Mouse (Mus musculus) left cerebral cortex, adult 8-10 months (tissue): Measurements from ENCODE around the gene R3hdm4. TPM values are rescaled to one million over a fixed set of nuclear protein-coding genes. Genes with fewer than 3 reads are reported as not detected.
A peak's percentile ranks its signal among the peaks of the same experiment; 100 is the strongest.
"Not testable (repeated sequence)": the region's sequence is repeated elsewhere in the genome, so short reads cannot be mapped to it uniquely, and the experiment has no call there.

ENCODE experiments used
- DNase-seq, 2 experiments: peaks; one replicate each; pipeline ENCODE4 v3.0.0; 2022; ENCODE audit warnings: low spot score in 2 of 2
- total RNA-seq, 4 experiments: library from RNA; stranded (reverse); gene quantifications; 2 replicates each; pipeline ENCODE4 v1.2.4; 2022

Gene R3hdm4
- total RNA-seq: 100 to 1,000 TPM; 312 to 357 (median 346) TPM

GRCm38 (mm10) chr10:79920958-79921535 is at the start of gene R3hdm4:
R3hdm4 (minus strand) TSS chr10:79921208.
- DNase-seq: no peak

- DNase-seq: no peak
Observed at GRCm38 (mm10) chr10:79970415-79971182, 49.6 kb upstream of the R3hdm4 start, which contains the start of gene Grin3b. Grin3b (plus strand) TSS chr10:79970715.

- DNase-seq: no peak
Observed at GRCm38 (mm10) chr10:79969124-79969568, 48.1 kb upstream of the R3hdm4 start.

- DNase-seq: no peak
Observed at GRCm38 (mm10) chr10:79968181-79968580, 47.2 kb upstream of the R3hdm4 start.

GRCm38 (mm10) chr10:79966886-79967400 is 45.9 kb upstream of the R3hdm4 start:
- no peak for DNase-seq

- DNase-seq: no peak
Observed at GRCm38 (mm10) chr10:79965325-79965724, 44.3 kb upstream of the R3hdm4 start.

- DNase-seq: no peak
Observed at GRCm38 (mm10) chr10:79964727-79965126, 43.7 kb upstream of the R3hdm4 start.

GRCm38 (mm10) chr10:79960671-79961294 is 39.8 kb upstream of the R3hdm4 start:
- DNase-seq: no peak

GRCm38 (mm10) chr10:79959847-79960601 is 39.0 kb upstream of the R3hdm4 start, which contains the start of gene Wdr18:
Wdr18 (plus strand) TSS chr10:79960152.
- peak; percentile 99 for DNase-seq

GRCm38 (mm10) chr10:79959412-79959811 is 38.4 kb upstream of the R3hdm4 start:
- DNase-seq: not testable (repeated sequence)

GRCm38 (mm10) chr10:79958140-79958816 is 37.3 kb upstream of the R3hdm4 start:
- DNase-seq: peak in 1 of 2 experiments; percentile 70

GRCm38 (mm10) chr10:79956643-79957154 is 35.7 kb upstream of the R3hdm4 start:
- no peak for DNase-seq

GRCm38 (mm10) chr10:79955691-79956090 is 34.7 kb upstream of the R3hdm4 start:
- DNase-seq: no peak

- DNase-seq: no peak
Observed at GRCm38 (mm10) chr10:79953946-79954345, 32.9 kb upstream of the R3hdm4 start.

GRCm38 (mm10) chr10:79950661-79951060 is 29.7 kb upstream of the R3hdm4 start:
- no peak for DNase-seq

GRCm38 (mm10) chr10:79949873-79950272 is 28.9 kb upstream of the R3hdm4 start:
- DNase-seq: no peak

GRCm38 (mm10) chr10:79947502-79947901 is 26.5 kb upstream of the R3hdm4 start:
- no peak for DNase-seq

- no peak for DNase-seq
Observed at GRCm38 (mm10) chr10:79946752-79947322, 25.8 kb upstream of the R3hdm4 start.

- DNase-seq: no peak
Observed at GRCm38 (mm10) chr10:79945507-79946234, 24.7 kb upstream of the R3hdm4 start.
